Mouse (Mus musculus) hindbrain, embryonic 11.5 days (tissue): ENCODE measurements at regions not wholly inside any gene's neighbourhood (a gene's known extent, or its start where the extent isn't known, plus 50 kb on each side); places are given as distances from the start of the nearest gene placed in this dataset.

ENCODE experiments used
- ATAC-seq: fragments of 200-750 bp; cut with Nextera tagmentation; 2 replicates; pipeline ENCODE4 v1.8.0; 2017; ENCODE audit warnings: mild to moderate bottlenecking, moderate TSS enrichment, moderate library complexity; ENCODE audit not compliant: low FRiP score
- DNase-seq: peaks from one replicate; pipeline ENCODE4 v3.0.0-alpha.2; 2015; ENCODE audit warnings: low spot score
- H3K27ac ChIP-seq: fragments of 300-500 bp; sonication (generic); 2 replicates; pipeline ENCODE4 v1.5.1; 2014; ENCODE audit warnings: mild to moderate bottlenecking, low read depth, low read length
- H3K27me3 ChIP-seq: fragments of 300-500 bp; sonication (generic); 2 replicates; pipeline ENCODE4 v1.6.1; 2014; ENCODE audit warnings: mild to moderate bottlenecking, low read length, moderate library complexity, mixed read lengths; ENCODE audit not compliant: control insufficient read depth, insufficient read depth
- H3K36me3 ChIP-seq: fragments of 300-500 bp; sonication (generic); 2 replicates; pipeline ENCODE4 v1.6.1; 2014; ENCODE audit warnings: mild to moderate bottlenecking, low read length, moderate library complexity, mixed read lengths; ENCODE audit not compliant: control insufficient read depth, insufficient read depth
- H3K4me1 ChIP-seq: fragments of 300-500 bp; sonication (generic); replicated peaks from 2 replicates; pipeline ENCODE4 v1.6.1; 2014; ENCODE audit warnings: low read length, mixed read lengths; ENCODE audit not compliant: control insufficient read depth, insufficient read depth
- H3K4me2 ChIP-seq: fragments of 300-500 bp; sonication (generic); replicated peaks from 2 replicates; pipeline ENCODE4 v1.6.1; 2014; ENCODE audit warnings: mild to moderate bottlenecking, low read depth, low read length
- H3K4me3 ChIP-seq: fragments of 300-500 bp; sonication (generic); 2 replicates; pipeline ENCODE4 v1.5.1; 2014; ENCODE audit warnings: low read depth, low read length
- H3K9ac ChIP-seq: fragments of 300-500 bp; sonication (generic); 2 replicates; pipeline ENCODE4 v1.6.1; 2014; ENCODE audit warnings: low read depth, low read length
- H3K9me3 ChIP-seq: fragments of 300-500 bp; sonication (generic); 2 replicates; pipeline ENCODE4 v1.6.1; 2016; ENCODE audit warnings: low read length; ENCODE audit not compliant: control insufficient read depth
- WGBS: fragments of 180-500 bp; shearing (Covaris S2); extraction: QIAGEN DNeasy Blood & Tissue Kit; methylation state at CpG from one replicate; pipeline ENCODE4 v1.1.7; 2014; 5-methylcytosine and 5-hydroxymethylcytosine counted together

DNA sequence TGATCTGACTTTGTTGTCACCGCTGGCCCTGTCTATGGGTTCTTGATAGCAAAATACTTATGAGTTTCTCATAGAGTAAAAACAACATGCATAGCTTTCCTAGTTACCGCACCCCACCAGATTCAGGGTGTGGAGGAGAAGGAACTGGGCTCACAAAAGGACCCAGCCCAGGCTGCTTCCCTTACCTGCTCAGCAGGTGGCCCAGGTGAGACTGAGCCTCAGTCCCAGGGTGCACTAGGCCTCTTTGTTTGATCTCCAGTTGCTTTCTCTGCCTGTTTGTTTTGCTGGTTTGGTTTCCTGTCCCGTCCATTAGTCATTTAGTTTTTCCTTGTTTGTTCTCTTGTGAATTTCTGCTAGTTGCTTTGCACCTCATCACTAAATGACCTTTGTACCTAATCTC lies 483.3 kb downstream of the Sox2 start:
- DNase-seq (no peak), ATAC-seq (no peak)
- Histone ChIP-seq H3K27me3 (no peaks in the 10 kb centered on the region), H3K36me3 (no peaks in the 10 kb centered on the region), H3K9ac (no peak overlapping the region), H3K9me3 (no peaks in the 10 kb centered on the region), H3K4me1 (no peaks in the 10 kb centered on the region), H3K4me3 (no peak overlapping the region), H3K27ac (no peak overlapping the region), H3K4me2 (no peak overlapping the region)
- 85% methylated on average over 3 of the region's 3 CpGs for WGBS

DNA sequence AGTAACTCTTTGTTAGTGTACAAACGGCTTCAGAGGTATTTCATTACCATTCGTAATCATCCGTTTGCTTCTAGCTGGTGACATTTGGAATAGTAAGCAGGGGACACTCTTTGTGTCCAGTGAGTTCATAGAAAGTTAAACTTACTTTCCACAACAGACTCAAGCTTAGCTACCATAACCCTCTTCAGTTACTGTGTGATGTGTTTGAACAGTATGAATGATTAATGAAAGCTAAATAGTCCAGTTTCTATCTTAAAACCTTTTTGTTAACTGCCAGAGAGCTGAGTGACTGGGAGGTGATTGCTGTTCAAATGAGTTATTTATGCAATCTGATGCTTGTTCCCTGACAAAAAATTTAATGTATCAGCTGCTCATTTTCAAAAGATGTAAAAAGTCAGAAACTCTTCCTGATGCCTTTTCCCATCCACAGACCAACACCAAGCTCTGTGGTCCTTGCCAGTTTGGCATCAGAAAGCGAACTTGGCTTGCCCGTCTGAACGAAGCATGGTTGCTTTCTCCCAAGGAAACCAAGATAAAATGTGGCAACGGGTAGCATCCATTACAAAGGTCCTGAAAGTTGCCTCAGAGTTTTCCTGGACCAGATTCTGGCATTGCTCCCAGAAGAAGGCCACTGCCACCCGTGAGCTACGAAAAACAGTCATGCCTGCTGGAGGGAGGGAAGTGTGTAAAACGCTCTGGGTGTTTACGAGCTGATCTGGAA lies 491.5 kb downstream of the Sox2 start:
- Histone ChIP-seq H3K27ac (no peak overlapping the region), H3K4me1 (no peaks in the 10 kb centered on the region), H3K4me3 (no peak overlapping the region), H3K36me3 (no peaks in the 10 kb centered on the region), H3K27me3 (no peaks in the 10 kb centered on the region), H3K9me3 (no peaks in the 10 kb centered on the region), H3K9ac (no peak overlapping the region), H3K4me2 (no peak overlapping the region)
- ATAC-seq (no peak), DNase-seq (no peak)
- 77% methylated on average over 11 of the region's 11 CpGs for WGBS

DNA sequence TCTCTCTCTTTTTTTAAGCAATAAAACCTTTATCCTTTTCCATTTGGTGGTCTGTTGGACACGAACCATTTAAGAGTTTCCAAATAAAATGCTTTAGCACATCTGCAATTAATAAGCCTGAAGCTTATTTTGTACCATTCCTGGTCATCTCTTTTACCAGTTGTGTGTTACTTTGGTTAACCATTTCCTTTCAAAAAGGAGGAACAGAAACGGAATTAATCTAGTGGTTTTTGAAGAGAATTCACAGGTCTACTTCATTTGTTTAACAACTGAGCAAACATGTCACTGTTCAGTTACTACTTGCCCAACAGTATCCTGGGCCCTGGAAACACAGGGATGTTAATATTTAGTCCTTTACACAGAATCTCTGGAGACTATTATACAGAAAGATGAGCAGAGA lies 492.5 kb downstream of the Sox2 start:
- WGBS: 79% methylated on average over 2 of the region's 2 CpGs
- no peaks in the 10 kb centered on the region for H3K9me3 ChIP-seq
- H3K4me1 ChIP-seq: no peaks in the 10 kb centered on the region

DNA sequence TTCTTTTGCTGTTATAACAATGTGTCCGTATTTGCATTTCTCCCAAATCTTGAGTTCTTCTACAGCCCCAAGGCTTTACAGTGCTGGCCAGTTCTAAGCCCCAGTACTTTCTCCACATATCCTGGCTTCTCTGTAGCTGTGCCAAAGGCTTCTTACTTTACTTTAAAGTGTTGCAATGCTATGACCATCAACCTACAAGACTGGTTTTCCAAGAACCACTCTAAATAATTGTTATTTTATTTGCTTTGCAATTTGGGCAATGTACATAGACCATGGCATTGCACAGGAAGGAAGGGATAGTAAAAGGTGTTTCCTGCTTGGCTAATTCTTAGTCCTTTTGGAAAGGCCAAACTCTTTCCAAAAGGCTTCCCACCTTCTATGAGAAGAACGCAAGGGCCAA lies 495.4 kb downstream of the Sox2 start:
- ATAC-seq: no peak

More for the DNA sequence above, 492.5 kb downstream of the Sox2 start:
- Histone ChIP-seq H3K9ac (no peak overlapping the region), H3K36me3 (no peaks in the 10 kb centered on the region), H3K4me2 (no peak overlapping the region), H3K27me3 (no peaks in the 10 kb centered on the region), H3K4me3 (no peak overlapping the region), H3K27ac (no peak overlapping the region)
- no peak for DNase-seq
- no peak for ATAC-seq

DNA sequence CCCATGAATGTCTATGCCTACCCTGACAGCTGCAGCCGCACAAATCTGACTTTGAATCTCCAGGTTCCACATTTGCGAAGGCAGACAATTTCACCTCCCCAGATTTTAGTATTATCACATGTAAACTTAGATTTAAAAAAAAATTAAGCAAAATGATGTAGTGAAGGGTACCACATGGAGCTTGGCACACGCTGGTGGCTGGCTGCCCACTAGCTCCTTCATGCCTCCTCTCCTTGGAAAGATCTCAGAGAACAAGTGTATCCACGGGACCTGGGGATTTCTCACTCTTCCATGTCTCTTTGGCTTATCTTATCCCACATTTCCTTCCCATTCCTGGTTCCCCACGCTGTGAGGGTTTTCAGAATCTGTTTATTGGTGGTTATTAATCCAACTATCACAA lies 496.5 kb downstream of the Sox2 start:
- H3K27ac ChIP-seq: no peak overlapping the region
- ATAC-seq: no peak

More for the DNA sequence above, 495.4 kb downstream of the Sox2 start:
- H3K9me3 ChIP-seq: no peaks in the 10 kb centered on the region
- H3K4me2 ChIP-seq: no peak overlapping the region
- no peak for DNase-seq
- H3K27ac ChIP-seq: no peak overlapping the region
- H3K9ac ChIP-seq: no peak overlapping the region
- WGBS: 88% methylated on average over 2 of the region's 2 CpGs
- no peaks in the 10 kb centered on the region for H3K4me1 ChIP-seq
- no peak overlapping the region for H3K4me3 ChIP-seq
- no peaks in the 10 kb centered on the region for H3K27me3 ChIP-seq
- H3K36me3 ChIP-seq: no peaks in the 10 kb centered on the region

DNA sequence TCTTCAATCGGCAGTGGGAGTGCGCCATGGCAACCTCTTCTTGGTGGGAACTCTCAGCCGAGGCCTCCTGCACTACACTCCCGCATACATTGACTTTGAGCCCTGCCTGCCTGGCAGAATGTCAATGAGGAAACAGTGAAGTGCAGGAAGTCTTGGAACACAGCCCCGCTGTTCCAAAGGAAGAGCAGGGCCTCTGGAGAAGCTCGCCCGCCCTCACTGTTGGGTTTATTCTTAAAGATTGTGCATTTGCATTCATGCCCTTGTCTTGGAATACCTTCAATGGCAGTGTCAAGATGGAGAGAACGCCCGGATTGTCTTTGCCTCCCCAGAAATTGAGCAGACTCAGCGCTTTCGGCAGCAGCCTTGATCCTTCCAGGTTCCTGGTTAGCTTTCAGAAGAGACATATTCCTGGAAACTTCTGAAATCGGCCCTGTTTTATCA lies 499.1 kb downstream of the Sox2 start:
- Histone ChIP-seq H3K9ac (no peak overlapping the region), H3K4me2 (no peak overlapping the region), H3K36me3 (no peaks in the 10 kb centered on the region), H3K4me3 (no peak overlapping the region), H3K27ac (no peak overlapping the region), H3K27me3 (no peaks in the 10 kb centered on the region), H3K4me1 (no peaks in the 10 kb centered on the region), H3K9me3 (no peaks in the 10 kb centered on the region)
- DNase-seq (peak; percentile 42), ATAC-seq (0 out of 2 replicates have a peak, but pooled peaks have one; percentile 43)
- WGBS: 54% methylated on average over 12 of the region's 12 CpGs

More for the DNA sequence above, 496.5 kb downstream of the Sox2 start:
- no peaks in the 10 kb centered on the region for H3K27me3 ChIP-seq
- no peaks in the 10 kb centered on the region for H3K4me1 ChIP-seq
- 84% methylated on average over 5 of the region's 5 CpGs for WGBS
- H3K36me3 ChIP-seq: no peaks in the 10 kb centered on the region
- H3K4me2 ChIP-seq: no peak overlapping the region
- H3K4me3 ChIP-seq: no peak overlapping the region
- no peaks in the 10 kb centered on the region for H3K9me3 ChIP-seq
- H3K9ac ChIP-seq: no peak overlapping the region
- no peak for DNase-seq

DNA sequence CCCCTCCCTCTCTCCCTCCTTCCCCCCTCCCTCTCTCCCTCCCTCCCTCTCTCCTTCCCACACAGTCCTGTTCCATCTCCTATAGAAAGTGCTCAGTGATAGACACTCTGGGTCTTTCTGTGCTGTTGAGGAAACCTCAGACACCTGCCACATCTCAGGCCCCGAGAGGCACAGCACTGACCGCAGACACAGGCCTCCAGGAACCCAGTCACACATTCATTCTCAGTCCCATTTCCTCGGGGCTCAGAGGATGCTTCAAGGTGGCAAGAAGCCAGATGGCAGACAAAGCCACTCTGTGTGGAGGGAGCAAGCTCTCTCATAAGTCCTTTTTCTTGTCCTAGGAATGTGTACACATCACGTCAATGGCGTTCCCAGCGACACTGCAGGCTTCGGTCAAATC lies 502.0 kb downstream of the Sox2 start:
- Histone ChIP-seq H3K36me3 (no peaks in the 10 kb centered on the region), H3K27ac (no peak overlapping the region), H3K4me2 (no peak overlapping the region), H3K4me1 (no peaks in the 10 kb centered on the region), H3K9me3 (no peaks in the 10 kb centered on the region), H3K9ac (no peak overlapping the region), H3K27me3 (no peaks in the 10 kb centered on the region), H3K4me3 (no peak overlapping the region)
- DNase-seq (no peak), ATAC-seq (peak; percentile 19; the same call in 1 of the 2 replicates)
- WGBS: 75% methylated on average over 7 of the region's 7 CpGs

DNA sequence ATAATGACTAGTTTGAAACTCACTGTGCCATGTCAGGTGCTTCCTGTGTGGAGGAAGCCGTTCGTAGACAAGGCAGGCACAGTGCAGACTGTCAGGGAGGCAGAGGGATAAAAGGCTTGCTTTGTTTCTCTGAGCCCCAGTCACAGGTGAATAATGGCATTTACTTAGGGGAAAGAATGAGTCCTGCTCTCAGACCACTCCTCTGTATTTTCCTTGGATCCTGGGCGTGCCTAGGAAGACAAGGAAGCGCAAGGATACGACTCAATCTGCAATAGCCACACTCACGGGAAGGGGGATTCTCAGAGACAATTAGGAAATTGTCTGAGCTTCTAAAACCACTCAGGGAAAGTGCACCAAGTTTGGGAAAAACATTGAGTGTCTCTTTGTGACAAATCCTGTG lies 504.1 kb downstream of the Sox2 start:
- WGBS: 42% methylated on average over 6 of the region's 6 CpGs
- Histone ChIP-seq H3K4me3 (no peak overlapping the region), H3K4me2 (no peak overlapping the region), H3K27ac (no peak overlapping the region), H3K36me3 (no peaks in the 10 kb centered on the region), H3K4me1 (no peaks in the 10 kb centered on the region), H3K9ac (no peak overlapping the region), H3K9me3 (no peaks in the 10 kb centered on the region), H3K27me3 (no peaks in the 10 kb centered on the region)
- DNase-seq (no peak), ATAC-seq (no peak)

DNA sequence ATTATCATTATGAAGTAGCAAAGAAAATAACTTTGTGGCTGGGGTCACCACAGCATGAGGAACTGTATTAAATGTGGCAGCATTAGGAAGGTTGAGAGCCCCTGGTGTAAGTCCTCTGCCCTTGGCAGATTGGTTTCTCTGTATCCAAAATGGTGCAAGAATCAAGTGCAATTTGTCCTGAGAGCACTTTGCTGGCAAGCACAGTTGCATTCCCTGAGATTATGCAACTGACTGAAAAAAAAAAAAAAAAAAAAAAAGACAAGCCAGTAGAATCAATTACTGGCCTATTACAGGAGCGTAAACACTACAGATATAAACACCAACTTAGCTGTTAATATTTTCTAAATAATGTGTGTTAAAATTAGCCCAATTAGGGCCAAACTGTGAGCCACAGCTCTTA lies 518.5 kb downstream of the Sox2 start:
- DNase-seq (no peak), ATAC-seq (no peak)
- H3K27me3 ChIP-seq: no peaks in the 10 kb centered on the region
- WGBS: 91% methylated on average over 1 of the region's 1 CpGs
- no peak overlapping the region for H3K9ac ChIP-seq
- no peak overlapping the region for H3K4me2 ChIP-seq
- no peaks in the 10 kb centered on the region for H3K36me3 ChIP-seq
- H3K4me1 ChIP-seq: no peaks in the 10 kb centered on the region
- no peak overlapping the region for H3K4me3 ChIP-seq
- no peaks in the 10 kb centered on the region for H3K9me3 ChIP-seq
- no peak overlapping the region for H3K27ac ChIP-seq
